Mouse (Mus musculus) small intestine, adult 2 months (tissue): ENCODE results near the gene Ttc24. TPM values are rescaled to one million over a fixed set of nuclear protein-coding genes. Genes with fewer than 3 reads are reported as not detected.
A peak's percentile ranks its signal among the peaks of the same experiment; 100 is the strongest.

Experiments
- H3K27ac ChIP-seq: fragments of 200-500 bp; 2 replicates; pipeline ENCODE4 v1.5.1; 2012; ENCODE audit warnings: low read depth, low read length, control low read depth, inconsistent platforms; ENCODE audit not compliant: insufficient read depth
- H3K27me3 ChIP-seq: fragments of 200-500 bp; 2 replicates; pipeline ENCODE4 v1.6.1; 2012; ENCODE audit warnings: mild to moderate bottlenecking, moderate library complexity, low read length, inconsistent platforms; ENCODE audit not compliant: control insufficient read depth, insufficient read depth
- H3K36me3 ChIP-seq: fragments of 200-500 bp; 2 replicates; pipeline ENCODE4 v1.6.1; 2012; ENCODE audit warnings: mild to moderate bottlenecking, low read length, control low read depth, inconsistent platforms; ENCODE audit not compliant: control insufficient read depth, insufficient read depth
- H3K4me1 ChIP-seq: fragments of 200-500 bp; 2 replicates; pipeline ENCODE4 v1.6.1; 2012; ENCODE audit warnings: low read length, inconsistent platforms, mixed read lengths; ENCODE audit not compliant: control insufficient read depth, insufficient read depth, insufficient read length
- H3K4me3 ChIP-seq: fragments of 200-500 bp; 2 replicates; pipeline ENCODE4 v1.5.1; 2012; ENCODE audit warnings: low read depth, mild to moderate bottlenecking, control low read depth, inconsistent platforms, low read length, moderate library complexity
- CTCF ChIP-seq: fragments of 200-500 bp; IDR thresholded peaks from 2 replicates; pipeline ENCODE4 v1.5.1; 2012; ENCODE audit warnings: low read depth, mild to moderate bottlenecking, control low read depth, inconsistent platforms, low read length, moderate library complexity, mixed read lengths; ENCODE audit not compliant: insufficient replicate concordance, insufficient read length; ENCODE audit errors: extremely low read depth
- POLR2A ChIP-seq: fragments of 200-500 bp; IDR thresholded peaks from 2 replicates; pipeline ENCODE4 v1.6.1; 2012; ENCODE audit warnings: low read depth, mild to moderate bottlenecking, control low read depth, inconsistent platforms, low read length, moderate library complexity
- WGBS: fragments of 180-500 bp; shearing (Covaris S2); methylation state at CpG from one replicate; pipeline ENCODE4 v1.1.7; 2018; 5-methylcytosine and 5-hydroxymethylcytosine counted together
- polyA plus RNA-seq: library from polyadenylated mRNA; depleted of rRNA; stranded (reverse); fragments of >200 nt; gene quantifications from 2 replicates; pipeline ENCODE4 v1.2.3, GENCODE M21; 2012

Ttc24 gene
- polyA plus RNA-seq, 1 experiment, result not detected

GRCm38 (mm10) chr3:88090106-88090505, 12.0 kb upstream of the Ttc24 start:
- H3K27ac ChIP-seq, result no peak overlapping the region
- WGBS, result 96% methylated on average over 7 of the region's 7 CpGs
- TF ChIP-seq POLR2A (no peak), CTCF (no peak)
- no peaks in the 10 kb centered on the region for H3K27me3 ChIP-seq
- H3K4me3 ChIP-seq, result no peak overlapping the region
- no peaks in the 10 kb centered on the region for H3K4me1 ChIP-seq
- H3K36me3 ChIP-seq, result peaks cover 9% of the 10 kb centered on the region

GRCm38 (mm10) chr3:88087688-88088087, 9.6 kb upstream of the Ttc24 start:
- no peaks in the 10 kb centered on the region; the same call in 1 of the 2 replicates for H3K4me1 ChIP-seq
- WGBS, result 94% methylated on average over 1 of the region's 1 CpGs
- no peak overlapping the region for H3K4me3 ChIP-seq
- TF ChIP-seq CTCF (peak; percentile 61; the same call in 1 of the 2 replicates), POLR2A (no peak)
- no peak overlapping the region for H3K27ac ChIP-seq
- H3K27me3 ChIP-seq, result no peaks in the 10 kb centered on the region
- H3K36me3 ChIP-seq, result peaks cover 9% of the 10 kb centered on the region

GRCm38 (mm10) chr3:88085459-88085858, 7.4 kb upstream of the Ttc24 start:
- no peaks in the 10 kb centered on the region for H3K27me3 ChIP-seq
- no peak overlapping the region for H3K27ac ChIP-seq
- no peaks in the 10 kb centered on the region for H3K36me3 ChIP-seq
- H3K4me3 ChIP-seq, result no peak overlapping the region
- WGBS, result 92% methylated on average over 9 of the region's 9 CpGs
- no peaks in the 10 kb centered on the region; the same call in 1 of the 2 replicates for H3K4me1 ChIP-seq
- no peak for TF ChIP-seq CTCF
- TF ChIP-seq POLR2A, result no peak

GRCm38 (mm10) chr3:88084001-88084400, 5.9 kb upstream of the Ttc24 start:
- no peaks in the 10 kb centered on the region; the same call in 1 of the 2 replicates for H3K4me1 ChIP-seq
- H3K27ac ChIP-seq, result no peak overlapping the region
- no peak for TF ChIP-seq POLR2A
- TF ChIP-seq CTCF, result no peak
- H3K36me3 ChIP-seq, result no peaks in the 10 kb centered on the region
- WGBS, result 100% methylated on average over 2 of the region's 2 CpGs
- no peaks in the 10 kb centered on the region for H3K27me3 ChIP-seq
- H3K4me3 ChIP-seq, result no peak overlapping the region

GRCm38 (mm10) chr3:88082663-88083062, 4.6 kb upstream of the Ttc24 start:
- Histone ChIP-seq H3K27me3 (0 out of 2 replicates have a peak, but pooled peaks cover under 1% of the 10 kb centered on the region), H3K4me1 (no peaks in the 10 kb centered on the region; the same call in 1 of the 2 replicates), H3K36me3 (no peaks in the 10 kb centered on the region), H3K4me3 (peak overlapping the region; percentile 74), H3K27ac (peak overlapping the region; percentile 6; the same call in 1 of the 2 replicates)
- WGBS, result 5% methylated on average over 4 of the region's 4 CpGs
- TF ChIP-seq POLR2A (no peak), CTCF (no peak)

GRCm38 (mm10) chr3:88082224-88082618, 4.1 kb upstream of the Ttc24 start:
- Histone ChIP-seq H3K27ac (no peak overlapping the region), H3K36me3 (no peaks in the 10 kb centered on the region), H3K27me3 (0 out of 2 replicates have a peak, but pooled peaks cover 5% of the 10 kb centered on the region), H3K4me3 (peak overlapping the region; percentile 74), H3K4me1 (no peaks in the 10 kb centered on the region; the same call in 1 of the 2 replicates)
- under 1% methylated on average over 13 of the region's 13 CpGs for WGBS
- TF ChIP-seq CTCF (no peak), POLR2A (no peak)

GRCm38 (mm10) chr3:88081345-88082223, 3.5 kb upstream of the Ttc24 start, which contains the start of gene Iqgap3:
TSS of gene Iqgap3 (plus strand) at chr3:88081971.
- TF ChIP-seq POLR2A, result no peak
- H3K27ac ChIP-seq, result peak within 1 kb of the TSS; percentile 6; the same call in 1 of the 2 replicates
- H3K36me3 ChIP-seq, result no peaks in the 10 kb centered on the region
- WGBS, result 19% methylated on average over 33 of the region's 33 CpGs
- H3K4me1 ChIP-seq, result no peaks in the 10 kb centered on the region; the same call in 1 of the 2 replicates
- peak within 1 kb of the TSS; percentile 74 for H3K4me3 ChIP-seq
- 0 out of 2 replicates have a peak, but pooled peaks cover 7% of the 10 kb centered on the region for H3K27me3 ChIP-seq
